Mouse (Mus musculus) adrenal gland (tissue): ENCODE measurements around the gene Morn1.

Experiments used
- intact Hi-C: fragments of 180-260 bp; cut with DNase I; formaldehyde crosslinking; loops from one replicate; pipeline ENCODE4 v1.15.1; 2025
- long read RNA-seq, 2 experiments: library from polyadenylated mRNA; unstranded; transcript quantifications; one replicate each; pipeline ENCODE4 v2.0.0; 2020; ENCODE audit warnings: borderline replicate concordance in 1 of 2; ENCODE audit not compliant: insufficient replicate concordance in 1 of 2

Gene Morn1
- long read RNA-seq, experiment 1, transcript Morn1-201 (14 exons, 1,659 nt), result major isoform, 8 of 15 reads
- long read RNA-seq, experiment 1, partial matches to known transcripts, result 2 of 15 reads
- long read RNA-seq, experiment 1, other reads (novel, unspliced or antisense), result 5 of 15 reads
- long read RNA-seq, experiment 2, partial matches to known transcripts, result 0 of 4 reads
- long read RNA-seq, experiment 2, other reads (novel, unspliced or antisense), result 2 of 4 reads

DNA sequence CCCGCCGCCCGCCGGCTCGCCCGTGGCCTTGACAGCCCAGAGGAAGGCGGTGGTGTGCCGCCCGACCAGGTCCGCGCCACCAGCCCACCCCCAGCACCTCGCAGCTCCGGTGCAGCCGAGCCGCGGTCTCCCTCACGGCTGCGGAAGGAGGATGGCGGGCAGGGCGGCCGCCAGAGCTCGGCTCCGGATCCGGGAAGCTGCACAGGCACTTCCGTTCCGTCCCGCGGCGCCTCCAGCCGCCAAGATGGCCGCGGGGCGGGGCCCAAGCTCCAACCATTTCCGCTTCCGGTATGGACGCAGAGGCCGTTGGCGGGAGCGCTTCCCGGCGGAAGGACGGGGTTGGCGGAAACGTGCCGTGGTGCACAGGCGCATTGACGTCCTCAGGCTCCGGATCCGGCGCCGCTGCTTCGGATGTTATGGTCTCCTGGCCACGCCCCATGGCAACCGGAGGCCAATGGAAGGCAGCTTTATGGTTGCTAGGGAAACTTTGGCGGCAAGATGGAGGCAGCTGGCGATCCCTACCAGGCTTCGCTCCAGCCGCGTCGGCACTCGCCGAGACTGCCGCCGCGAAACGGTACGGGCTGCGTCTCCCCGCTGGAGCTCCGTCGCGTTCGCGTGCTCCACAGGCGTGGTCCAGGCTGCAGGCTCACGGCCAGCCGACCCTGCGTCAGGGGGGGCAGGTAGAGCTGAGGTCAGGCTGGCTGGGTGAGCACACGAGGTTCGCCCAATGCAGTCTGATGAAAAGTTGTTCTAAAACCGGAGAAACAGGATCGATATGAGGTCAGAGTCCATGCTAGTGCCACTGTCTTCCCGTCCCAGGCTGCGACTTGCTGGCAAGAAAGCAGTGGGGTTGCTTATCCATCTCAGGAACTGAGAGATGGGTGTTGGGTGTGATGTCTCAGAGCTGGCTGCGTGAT, at the start of gene Morn1, which contains the start of gene Rer1:
Morn1 (plus strand) TSS at position 470 of the 917 bp plus-strand sequence.
Rer1 (minus strand) TSS at position 275 of the 917 bp plus-strand sequence.
- intact Hi-C loops, result no loop called here

GRCm38 (mm10) chr4:155040197-155040596, 46.2 kb upstream of the Morn1 start:
- intact Hi-C loops, result no loop called here

DNA sequence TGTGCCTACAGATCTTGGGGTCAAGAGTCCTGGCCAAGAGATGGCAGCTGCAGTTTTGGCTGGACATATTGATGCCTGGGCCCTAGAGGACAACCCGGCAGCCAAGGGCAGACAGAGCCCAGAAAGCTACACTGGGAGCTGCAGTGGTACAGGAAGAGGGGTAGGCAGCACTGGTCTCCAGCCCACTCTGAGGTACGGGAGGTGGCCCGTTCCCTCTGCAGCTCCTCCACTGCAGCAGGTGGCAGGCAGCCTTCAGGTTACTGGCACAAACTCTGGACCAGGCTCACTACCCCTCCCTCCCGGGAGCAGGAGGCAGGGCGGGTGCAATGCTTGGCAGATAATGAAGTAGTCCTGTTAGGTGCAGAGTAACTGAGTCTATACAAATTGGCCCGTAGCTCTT, 45.7 kb upstream of the Morn1 start:
- intact Hi-C loops, result no loop called here

GRCm38 (mm10) chr4:155042606-155043288, 43.6 kb upstream of the Morn1 start:
- intact Hi-C loops, result no loop called here

DNA sequence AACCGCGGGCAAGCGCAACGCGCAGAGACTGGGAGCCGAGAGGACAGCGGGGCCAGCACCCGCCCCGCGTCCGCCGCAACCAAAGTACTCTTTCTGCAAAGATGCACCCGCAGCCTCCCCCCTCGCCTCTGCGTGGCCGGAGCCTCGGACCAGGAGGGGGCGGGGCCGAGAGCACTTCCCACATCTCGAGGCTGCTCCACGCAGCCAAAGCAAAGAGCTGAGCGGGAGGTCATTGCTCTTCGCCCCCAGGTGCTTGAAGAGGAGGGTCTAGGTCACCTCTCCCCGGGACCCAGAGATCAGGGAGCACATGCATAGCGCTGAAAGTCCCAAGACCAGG, 43.1 kb upstream of the Morn1 start:
- intact Hi-C loops, result no loop called here

GRCm38 (mm10) chr4:155046636-155047035, 39.7 kb upstream of the Morn1 start:
- intact Hi-C loops, result loop anchor here (5.0 kb wide), 1 partner anchor 39 kb away; no protein-coding TSS in a partner anchor

DNA sequence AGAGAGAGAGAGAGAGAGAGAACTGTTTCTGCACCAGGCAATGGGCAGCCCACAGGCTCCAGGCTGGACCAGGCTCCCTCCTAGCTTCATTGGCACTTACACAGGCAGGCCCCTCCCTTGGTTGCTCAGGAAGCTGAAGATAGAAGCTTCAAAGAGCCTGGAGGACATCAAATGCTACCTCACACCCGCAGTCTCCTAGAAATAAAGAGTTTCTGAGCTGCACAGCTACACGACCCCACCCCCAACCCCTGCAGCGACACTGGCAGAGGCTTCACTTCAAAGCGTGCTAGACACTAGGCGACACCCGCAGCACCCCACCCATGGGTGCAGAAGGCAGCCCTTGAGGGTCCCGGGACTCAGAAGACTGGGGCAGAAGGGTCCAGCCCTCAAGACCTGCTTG, 36.3 kb upstream of the Morn1 start:
- intact Hi-C loops, result loop anchor here (10.0 kb wide), 1 partner anchor 65 kb away; no protein-coding TSS in a partner anchor

DNA sequence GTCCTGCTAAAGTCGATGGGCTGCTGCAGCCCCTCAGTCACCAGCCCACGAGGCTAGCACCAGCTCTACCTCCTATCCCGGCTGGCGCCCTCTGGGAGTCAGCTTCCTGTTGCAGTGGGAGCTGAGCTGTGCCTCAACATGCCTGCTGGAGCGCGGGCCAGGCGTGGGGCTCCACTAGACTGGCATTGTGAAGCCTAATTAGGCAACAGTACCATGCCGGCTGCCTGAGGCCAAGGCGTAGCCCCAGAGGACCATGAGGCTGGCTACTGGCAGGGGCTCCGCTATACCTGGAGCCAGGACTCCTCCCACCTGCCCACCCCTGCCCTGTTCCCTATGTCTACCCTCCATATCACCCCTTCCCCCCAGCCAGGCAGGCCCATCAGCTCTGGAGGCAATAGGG, 29.7 kb upstream of the Morn1 start, which contains the start of gene Plch2:
Plch2 (minus strand) TSS at position 61 of the 400 bp plus-strand sequence.
- intact Hi-C loops, result loop anchor here (10.0 kb wide), 1 partner anchor 72 kb away; no protein-coding TSS in a partner anchor

GRCm38 (mm10) chr4:155058325-155058724, 28.1 kb upstream of the Morn1 start:
- intact Hi-C loops, result loop anchor here (10.0 kb wide), 1 partner anchor 74 kb away; no protein-coding TSS in a partner anchor

DNA sequence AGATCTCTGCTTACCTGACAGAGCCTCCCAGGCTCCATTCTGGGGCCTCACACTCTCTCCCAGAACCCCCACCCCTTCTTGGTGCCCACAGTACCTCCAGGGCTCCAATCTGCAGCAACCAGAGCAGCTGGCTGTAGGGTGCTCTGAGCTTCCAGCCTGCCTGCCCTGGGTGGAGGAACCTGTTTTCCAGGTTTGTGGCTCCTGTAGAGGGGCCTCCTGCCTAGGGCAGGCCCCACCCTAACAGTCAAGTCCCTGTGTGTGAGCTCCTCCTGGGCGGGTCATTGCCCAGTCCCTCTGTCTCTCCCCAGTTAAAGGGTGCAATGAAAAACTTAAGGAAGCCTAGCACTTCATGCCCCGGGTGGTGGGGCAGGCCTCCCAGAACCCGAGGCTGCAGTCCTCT, 22.5 kb upstream of the Morn1 start:
- intact Hi-C loops, result loop anchor here (5.0 kb wide), 1 partner anchor 117 kb away; no protein-coding TSS in a partner anchor

- intact Hi-C loops, result loop anchor here (5.0 kb wide), 1 partner anchor 117 kb away; no protein-coding TSS in a partner anchor
These were observed 21.9 kb upstream of the Morn1 start for GRCm38 (mm10) chr4:155064474-155064873.

GRCm38 (mm10) chr4:155065970-155066833, 20.2 kb upstream of the Morn1 start:
- intact Hi-C loops, result loop anchor here (1.0 kb wide), 1 partner anchor 189 kb away; no protein-coding TSS in a partner anchor

DNA sequence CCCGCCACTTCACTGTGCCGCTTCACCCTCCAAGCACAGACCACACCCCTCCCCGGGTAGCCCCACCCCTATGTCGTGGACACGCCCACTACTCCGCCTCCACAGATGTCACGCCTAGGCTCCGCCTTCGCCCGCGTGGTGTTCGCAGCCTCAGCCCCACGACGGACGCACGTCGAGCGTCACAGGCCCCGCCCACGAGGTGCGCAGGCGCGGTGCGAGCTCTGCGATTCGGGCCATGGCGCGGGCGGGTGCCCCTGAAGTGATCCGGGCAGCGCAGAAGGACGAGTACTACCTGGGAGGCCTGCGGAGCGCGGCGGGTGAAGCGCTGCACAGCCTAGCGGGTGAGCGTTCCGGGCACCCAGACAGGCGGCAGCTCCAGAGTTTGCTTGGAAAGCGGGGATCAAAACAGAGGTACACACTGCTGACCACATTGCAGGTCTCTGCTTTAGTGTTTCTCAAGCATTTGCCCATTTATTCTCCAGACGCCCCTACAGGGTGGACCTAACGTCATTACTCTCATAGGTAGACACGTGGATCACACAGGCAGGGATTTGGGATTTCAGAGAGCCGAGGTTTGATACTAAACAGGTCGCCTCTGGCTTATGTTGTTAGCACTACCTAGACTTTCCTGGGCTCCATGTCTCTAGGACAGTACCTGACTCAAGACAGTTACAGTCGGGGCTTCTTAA, 19.4 kb upstream of the Morn1 start, which contains the start of gene Pex10:
Pex10 (plus strand) TSS at position 183 of the 689 bp plus-strand sequence.
- intact Hi-C loops, result no loop called here

- intact Hi-C loops, result no loop called here
These were observed 17.9 kb upstream of the Morn1 start for GRCm38 (mm10) chr4:155068357-155068972.

GRCm38 (mm10) chr4:155069191-155069590, 17.2 kb upstream of the Morn1 start:
- intact Hi-C loops, result no loop called here

- intact Hi-C loops, result no loop called here
These were observed 16.2 kb upstream of the Morn1 start for GRCm38 (mm10) chr4:155070199-155070598.

DNA sequence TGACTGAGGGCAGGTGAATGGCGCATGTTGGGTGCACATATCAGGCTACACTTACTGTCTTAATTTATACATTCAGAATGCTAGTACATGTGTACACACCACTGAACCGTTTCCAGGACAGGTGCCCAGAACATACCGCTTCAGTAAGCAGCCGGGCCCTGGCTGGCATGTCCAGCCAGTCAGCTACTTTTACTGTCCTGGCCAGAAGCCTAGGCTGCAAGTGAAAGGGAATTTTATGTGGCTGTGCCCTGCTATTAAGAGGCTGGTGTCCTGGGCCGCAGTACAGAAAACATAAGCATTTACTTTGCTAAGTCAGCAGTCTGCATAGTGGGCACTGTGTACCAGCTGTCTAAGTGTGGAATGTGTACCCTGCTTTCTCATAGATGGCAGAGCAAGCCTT, 15.5 kb upstream of the Morn1 start:
- intact Hi-C loops, result no loop called here

GRCm38 (mm10) chr4:155074418-155074817, 12.0 kb upstream of the Morn1 start:
- intact Hi-C loops, result no loop called here

DNA sequence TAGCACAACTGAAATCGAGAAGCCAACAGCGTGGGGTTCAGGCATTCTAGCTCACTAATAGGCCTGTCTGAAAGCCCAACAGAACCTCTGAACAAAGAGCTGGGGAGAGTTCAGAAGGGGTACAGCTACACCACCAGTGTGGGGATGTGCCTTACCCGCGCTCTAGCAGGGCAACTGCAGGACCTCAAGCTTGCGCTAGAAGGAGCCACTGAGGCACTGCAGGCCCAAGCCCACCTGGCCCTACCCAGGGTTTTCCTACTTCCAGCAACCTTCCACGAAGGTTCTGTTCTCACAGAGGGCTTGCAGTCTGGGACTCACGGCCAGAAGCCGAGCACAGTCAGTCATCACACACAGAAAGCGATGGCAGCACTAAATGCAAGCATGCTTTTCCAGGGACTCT, 11.2 kb upstream of the Morn1 start:
- intact Hi-C loops, result no loop called here
